Mouse (Mus musculus) gastrocnemius, adult 2 months (tissue): ENCODE data around the gene Hdac7. TPM values are rescaled to one million over a fixed set of nuclear protein-coding genes. Genes with fewer than 3 reads are reported as not detected.

ENCODE experiments used
- DNase-seq: peaks from one replicate; pipeline ENCODE4 v3.0.0; 2022
- H3K27ac ChIP-seq: fragments of 200-600 bp; 2 replicates; pipeline ENCODE4 v1.8.1; 2022; ENCODE audit warnings: mild to moderate bottlenecking
- H3K4me3 ChIP-seq: fragments of 200-600 bp; 2 replicates; pipeline ENCODE4 v1.8.1; 2022; ENCODE audit warnings: mild to moderate bottlenecking, moderate library complexity
- CTCF ChIP-seq: fragments of 200-600 bp; IDR thresholded peaks from 2 replicates; pipeline ENCODE4 v1.8.1; 2022; ENCODE audit warnings: antibody characterized with exemption, mild to moderate bottlenecking, moderate library complexity
- intact Hi-C: fragments of 180-260 bp; cut with DNase I; formaldehyde crosslinking; loops from one replicate; pipeline ENCODE4 v1.15.1; 2025
- total RNA-seq, 2 experiments: library from RNA; stranded (reverse); gene quantifications; 2 replicates each; pipeline ENCODE4 v1.2.3; 2021

Gene Hdac7
- total RNA-seq, 2 experiments from 2014 or later = 10.2 to 11.6 TPM

- Histone ChIP-seq H3K4me3 (no peak overlapping the region), H3K27ac (no peak overlapping the region)
- intact Hi-C loops = no loop called here
- DNase-seq = no peak
- TF ChIP-seq CTCF = no peak
Observed at GRCm38 (mm10) chr15:97747486-97747885, 96.8 kb downstream of the Hdac7 start.

- DNase-seq = no peak
- H3K27ac ChIP-seq = no peak overlapping the region
- intact Hi-C loops = no loop called here
- H3K4me3 ChIP-seq = no peak overlapping the region
- no peak for TF ChIP-seq CTCF
Observed at GRCm38 (mm10) chr15:97746748-97747147, 97.6 kb downstream of the Hdac7 start.

- Histone ChIP-seq H3K4me3 (no peak overlapping the region), H3K27ac (no peak overlapping the region)
- no peak for DNase-seq
- intact Hi-C loops = no loop called here
- no peak for TF ChIP-seq CTCF
Observed at GRCm38 (mm10) chr15:97746278-97746677, 98.0 kb downstream of the Hdac7 start.

- no peak for TF ChIP-seq CTCF
- intact Hi-C loops = no loop called here
- DNase-seq = peak; percentile 89
- peak overlapping the region; percentile 48 for H3K4me3 ChIP-seq
- H3K27ac ChIP-seq = peak overlapping the region; percentile 87
Observed at GRCm38 (mm10) chr15:97745331-97745730, 99.0 kb downstream of the Hdac7 start.

GRCm38 (mm10) chr15:97744930-97745329 lies 99.4 kb downstream of the Hdac7 start:
- DNase-seq = peak; percentile 57
- Histone ChIP-seq H3K27ac (peak overlapping the region; percentile 87), H3K4me3 (peak overlapping the region; percentile 48)
- no peak for TF ChIP-seq CTCF
- intact Hi-C loops = no loop called here

- H3K4me3 ChIP-seq = no peak overlapping the region
- no peak for TF ChIP-seq CTCF
- no peak for DNase-seq
- intact Hi-C loops = no loop called here
- peak overlapping the region; percentile 63 for H3K27ac ChIP-seq
Observed at GRCm38 (mm10) chr15:97743961-97744525, 100.3 kb downstream of the Hdac7 start.

- TF ChIP-seq CTCF = no peak
- intact Hi-C loops = no loop called here
- DNase-seq = no peak
- H3K27ac ChIP-seq = peak overlapping the region; percentile 63
- H3K4me3 ChIP-seq = no peak overlapping the region
Observed at GRCm38 (mm10) chr15:97743210-97743609, 101.1 kb downstream of the Hdac7 start.

Other genes with a start within 250 kb of the Hdac7 start
- gene Rpap3, start 138.7 kb downstream of the Hdac7 start, total RNA-seq = 10 to 100 TPM; 11.4 to 13.3 TPM
- gene Endou, start 113.2 kb downstream of the Hdac7 start, total RNA-seq = under 1 TPM; 0.13 to 0.22 TPM
- 10 to 100 TPM in 1 of 2 experiments, 1 to 10 TPM in 1; 9.8 to 13.6 TPM for gene Rapgef3, start 76.5 kb downstream of the Hdac7 start, total RNA-seq
- gene Slc48a1, start 66.0 kb downstream of the Hdac7 start, total RNA-seq = 10 to 100 TPM; 44.5 to 47.1 TPM
- gene Vdr, start 66.1 kb upstream of the Hdac7 start, total RNA-seq = under 1 TPM in 1 of 2 experiments, not detected in 1; 0.14 TPM
- 1 to 10 TPM; 4.9 to 7.3 TPM for gene Tmem106c, start 119.7 kb upstream of the Hdac7 start, total RNA-seq
- 1 to 10 TPM; 1.1 to 1.5 TPM for gene Col2a1, start 160.2 kb upstream of the Hdac7 start, total RNA-seq
- 1,000 to 10,000 TPM; 2,669 to 2,908 TPM for gene Pfkm, start 248.1 kb upstream of the Hdac7 start, total RNA-seq
- 1 to 10 TPM; 7.4 to 8.5 TPM for gene Senp1, start 249.2 kb upstream of the Hdac7 start, total RNA-seq